Mouse (Mus musculus) cortical plate, adult 2 months (tissue): ENCODE results near the gene Plekhf1.

Source experiments
- CTCF ChIP-seq: fragments of 200-500 bp; IDR thresholded peaks from 2 replicates; pipeline ENCODE4 v1.5.1; 2011; ENCODE audit warnings: mild to moderate bottlenecking, control low read depth, low read length; ENCODE audit not compliant: insufficient read depth; ENCODE audit errors: extremely low read depth
- POLR2A ChIP-seq: fragments of 200-500 bp; IDR thresholded peaks from 2 replicates; pipeline ENCODE4 v1.6.1; 2011; ENCODE audit warnings: mild to moderate bottlenecking, low read length, control low read depth; ENCODE audit not compliant: insufficient read depth; ENCODE audit errors: extremely low read depth

DNA sequence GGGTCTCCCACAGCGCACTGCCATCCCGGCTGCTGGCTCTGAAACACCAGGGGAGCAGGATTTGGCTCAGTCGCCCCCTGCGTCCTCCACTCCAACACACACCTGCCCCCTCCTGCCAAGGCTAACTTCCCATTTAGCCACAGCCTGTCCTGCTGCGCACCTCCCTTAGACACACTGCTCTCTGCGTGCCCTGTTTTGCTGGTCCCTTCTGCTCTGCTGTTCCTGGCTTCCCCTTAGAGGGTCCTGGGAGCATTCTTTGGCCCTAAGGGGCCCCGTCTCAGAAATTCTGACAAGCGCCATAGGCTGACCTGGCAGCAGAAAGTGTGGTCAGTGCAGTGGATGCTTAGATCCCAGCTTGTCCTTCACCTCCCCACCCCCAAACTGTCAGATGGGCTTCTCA lies 36.7 kb downstream of the Plekhf1 start:
- no peak for TF ChIP-seq POLR2A
- no peak for TF ChIP-seq CTCF
